Mouse (Mus musculus): ENCODE data around the gene Tubgcp3. TPM values are rescaled to one million over a fixed set of nuclear protein-coding genes. Genes with fewer than 3 reads are reported as not detected.
"Not testable (repeated sequence)": the region's sequence is repeated elsewhere in the genome, so short reads cannot be mapped to it uniquely, and the experiment has no call there.

Tubgcp3 gene
- polyA plus RNA-seq, 1 experiment from 2014 or later, result 42.9 TPM

- H3K36me3 ChIP-seq (ENCODE audit: control insufficient read depth, insufficient read depth, low read length), result no peaks in the 10 kb centered on the region
- WGBS, result 5% methylated on average over 7 of the region's 7 CpGs
- no peak overlapping the region for H3K4me3 ChIP-seq (ENCODE audit: low read depth, low read length)
- H3K9ac ChIP-seq (replicated peaks; ENCODE audit: low read depth, low read length), result no peak overlapping the region
- H3K27ac ChIP-seq (ENCODE audit: low read depth, low read length), result no peak overlapping the region
- no peaks in the 10 kb centered on the region for H3K27me3 ChIP-seq (ENCODE audit: control insufficient read depth, insufficient read depth, low read length)
- peaks cover 6% of the 10 kb centered on the region; the same call in 1 of the 2 replicates for H3K4me1 ChIP-seq (ENCODE audit: control insufficient read depth, insufficient read depth, low read length)
- H3K9me3 ChIP-seq (ENCODE audit: control insufficient read depth, low read length), result no peaks in the 10 kb centered on the region
- H3K4me2 ChIP-seq (ENCODE audit: low read depth, low read length), result no peak overlapping the region
- peak; percentile 88 for ATAC-seq (ENCODE audit: low read depth)
Observed at GRCm38 (mm10) chr8:12677529-12677928, 5.5 kb upstream of the Tubgcp3 start.

GRCm38 (mm10) chr8:12671473-12672055 lies 484 bp downstream of the Tubgcp3 start:
- H3K27me3 ChIP-seq (ENCODE audit: control insufficient read depth, insufficient read depth, low read length), result no peaks in the 10 kb centered on the region
- peak overlapping the region; percentile 76 for H3K4me2 ChIP-seq (ENCODE audit: low read depth, low read length)
- peak overlapping the region; percentile 91 for H3K9ac ChIP-seq (replicated peaks; ENCODE audit: low read depth, low read length)
- H3K4me1 ChIP-seq (ENCODE audit: control insufficient read depth, insufficient read depth, low read length), result peaks cover 14% of the 10 kb centered on the region; the same call in 1 of the 2 replicates
- peak overlapping the region; percentile 99 for H3K4me3 ChIP-seq (ENCODE audit: low read depth, low read length)
- no peak; the same call in 1 of the 2 replicates for ATAC-seq (ENCODE audit: low read depth)
- no peaks in the 10 kb centered on the region for H3K9me3 ChIP-seq (ENCODE audit: control insufficient read depth, low read length)
- WGBS, result under 1% methylated on average over 38 of the region's 38 CpGs
- no peaks in the 10 kb centered on the region for H3K36me3 ChIP-seq (ENCODE audit: control insufficient read depth, insufficient read depth, low read length)
- H3K27ac ChIP-seq (ENCODE audit: low read depth, low read length), result peak overlapping the region; percentile 81

GRCm38 (mm10) chr8:12670965-12671364 lies 1.1 kb downstream of the Tubgcp3 start:
- ATAC-seq (ENCODE audit: low read depth), result no peak
- H3K27me3 ChIP-seq (ENCODE audit: control insufficient read depth, insufficient read depth, low read length), result no peaks in the 10 kb centered on the region
- no peaks in the 10 kb centered on the region for H3K9me3 ChIP-seq (ENCODE audit: control insufficient read depth, low read length)

GRCm38 (mm10) chr8:12668832-12669231 lies 3.2 kb downstream of the Tubgcp3 start:
- no peak overlapping the region for H3K4me2 ChIP-seq (ENCODE audit: low read depth, low read length)
- H3K36me3 ChIP-seq (ENCODE audit: control insufficient read depth, insufficient read depth, low read length), result no peaks in the 10 kb centered on the region
- no peak overlapping the region for H3K27ac ChIP-seq (ENCODE audit: low read depth, low read length)
- peaks cover 14% of the 10 kb centered on the region; the same call in 1 of the 2 replicates for H3K4me1 ChIP-seq (ENCODE audit: control insufficient read depth, insufficient read depth, low read length)
- no peak overlapping the region for H3K9ac ChIP-seq (replicated peaks; ENCODE audit: low read depth, low read length)
- ATAC-seq (ENCODE audit: low read depth), result no peak
- no peaks in the 10 kb centered on the region for H3K9me3 ChIP-seq (ENCODE audit: control insufficient read depth, low read length)
- WGBS, result 91% methylated on average over 6 of the region's 6 CpGs
- H3K4me3 ChIP-seq (ENCODE audit: low read depth, low read length), result no peak overlapping the region
- H3K27me3 ChIP-seq (ENCODE audit: control insufficient read depth, insufficient read depth, low read length), result no peaks in the 10 kb centered on the region

More at GRCm38 (mm10) chr8:12670965-12671364, 1.1 kb downstream of the Tubgcp3 start:
- Histone ChIP-seq H3K36me3 (ENCODE audit: control insufficient read depth, insufficient read depth, low read length) (no peaks in the 10 kb centered on the region), H3K4me2 (ENCODE audit: low read depth, low read length) (peak overlapping the region; percentile 76), H3K27ac (ENCODE audit: low read depth, low read length) (no peak overlapping the region), H3K9ac (replicated peaks; ENCODE audit: low read depth, low read length) (peak overlapping the region; percentile 91; the same call in 1 of the 2 replicates), H3K4me1 (ENCODE audit: control insufficient read depth, insufficient read depth, low read length) (peaks cover 14% of the 10 kb centered on the region; the same call in 1 of the 2 replicates), H3K4me3 (ENCODE audit: low read depth, low read length) (peak overlapping the region; percentile 99)
- WGBS, result 36% methylated on average over 6 of the region's 6 CpGs

- not testable (repeated sequence) for H3K36me3 ChIP-seq (ENCODE audit: control insufficient read depth, insufficient read depth, low read length); ATAC-seq (ENCODE audit: low read depth); H3K27ac ChIP-seq (ENCODE audit: low read depth, low read length); H3K4me3 ChIP-seq (ENCODE audit: low read depth, low read length); H3K4me1 ChIP-seq (ENCODE audit: control insufficient read depth, insufficient read depth, low read length); H3K9ac ChIP-seq (replicated peaks; ENCODE audit: low read depth, low read length); H3K27me3 ChIP-seq (ENCODE audit: control insufficient read depth, insufficient read depth, low read length); H3K4me2 ChIP-seq (ENCODE audit: low read depth, low read length); H3K9me3 ChIP-seq (ENCODE audit: control insufficient read depth, low read length)
- WGBS, result 95% methylated on average over 3 of the region's 3 CpGs
Observed at GRCm38 (mm10) chr8:12666530-12666929, 5.5 kb downstream of the Tubgcp3 start.

GRCm38 (mm10) chr8:12663105-12663456 lies 9.0 kb downstream of the Tubgcp3 start:
- WGBS, result 86% methylated on average over 5 of the region's 5 CpGs
- H3K27ac ChIP-seq (ENCODE audit: low read depth, low read length), result no peak overlapping the region
- H3K9ac ChIP-seq (replicated peaks; ENCODE audit: low read depth, low read length), result no peak overlapping the region
- no peak for ATAC-seq (ENCODE audit: low read depth)
- H3K36me3 ChIP-seq (ENCODE audit: control insufficient read depth, insufficient read depth, low read length), result peaks cover 11% of the 10 kb centered on the region
- no peak overlapping the region for H3K4me2 ChIP-seq (ENCODE audit: low read depth, low read length)
- H3K4me3 ChIP-seq (ENCODE audit: low read depth, low read length), result no peak overlapping the region
- no peaks in the 10 kb centered on the region for H3K4me1 ChIP-seq (ENCODE audit: control insufficient read depth, insufficient read depth, low read length)
- H3K9me3 ChIP-seq (ENCODE audit: control insufficient read depth, low read length), result no peaks in the 10 kb centered on the region
- no peaks in the 10 kb centered on the region for H3K27me3 ChIP-seq (ENCODE audit: control insufficient read depth, insufficient read depth, low read length)

- 91% methylated on average over 4 of the region's 4 CpGs for WGBS
- H3K27ac ChIP-seq (ENCODE audit: low read depth, low read length), result no peak overlapping the region
- no peak for ATAC-seq (ENCODE audit: low read depth)
Observed at GRCm38 (mm10) chr8:12662375-12663104, 9.5 kb downstream of the Tubgcp3 start.

GRCm38 (mm10) chr8:12657411-12657810 lies 14.6 kb downstream of the Tubgcp3 start:
- H3K4me3 ChIP-seq (ENCODE audit: low read depth, low read length), result no peak overlapping the region
- peaks cover 53% of the 10 kb centered on the region for H3K36me3 ChIP-seq (ENCODE audit: control insufficient read depth, insufficient read depth, low read length)
- H3K4me1 ChIP-seq (ENCODE audit: control insufficient read depth, insufficient read depth, low read length), result no peaks in the 10 kb centered on the region
- H3K27ac ChIP-seq (ENCODE audit: low read depth, low read length), result no peak overlapping the region
- no peak overlapping the region for H3K4me2 ChIP-seq (ENCODE audit: low read depth, low read length)
- no peaks in the 10 kb centered on the region for H3K9me3 ChIP-seq (ENCODE audit: control insufficient read depth, low read length)
- H3K9ac ChIP-seq (replicated peaks; ENCODE audit: low read depth, low read length), result no peak overlapping the region
- ATAC-seq (ENCODE audit: low read depth), result no peak
- WGBS, result 96% methylated on average over 16 of the region's 16 CpGs
- no peaks in the 10 kb centered on the region for H3K27me3 ChIP-seq (ENCODE audit: control insufficient read depth, insufficient read depth, low read length)

More at GRCm38 (mm10) chr8:12662375-12663104, 9.5 kb downstream of the Tubgcp3 start:
- Histone ChIP-seq H3K4me3 (ENCODE audit: low read depth, low read length) (no peak overlapping the region), H3K27me3 (ENCODE audit: control insufficient read depth, insufficient read depth, low read length) (no peaks in the 10 kb centered on the region), H3K4me1 (ENCODE audit: control insufficient read depth, insufficient read depth, low read length) (no peaks in the 10 kb centered on the region), H3K9me3 (ENCODE audit: control insufficient read depth, low read length) (no peaks in the 10 kb centered on the region), H3K4me2 (ENCODE audit: low read depth, low read length) (no peak overlapping the region), H3K9ac (replicated peaks; ENCODE audit: low read depth, low read length) (no peak overlapping the region), H3K36me3 (ENCODE audit: control insufficient read depth, insufficient read depth, low read length) (peaks cover 16% of the 10 kb centered on the region)

- H3K4me2 ChIP-seq (ENCODE audit: low read depth, low read length), result no peak overlapping the region
- no peak for ATAC-seq (ENCODE audit: low read depth)
- H3K27ac ChIP-seq (ENCODE audit: low read depth, low read length), result no peak overlapping the region
- no peaks in the 10 kb centered on the region for H3K27me3 ChIP-seq (ENCODE audit: control insufficient read depth, insufficient read depth, low read length)
- no peak overlapping the region for H3K9ac ChIP-seq (replicated peaks; ENCODE audit: low read depth, low read length)
- no peaks in the 10 kb centered on the region for H3K9me3 ChIP-seq (ENCODE audit: control insufficient read depth, low read length)
- no peaks in the 10 kb centered on the region for H3K4me1 ChIP-seq (ENCODE audit: control insufficient read depth, insufficient read depth, low read length)
- H3K36me3 ChIP-seq (ENCODE audit: control insufficient read depth, insufficient read depth, low read length), result peaks cover 57% of the 10 kb centered on the region
- WGBS, result 76% methylated on average over 4 of the region's 4 CpGs
- no peak overlapping the region for H3K4me3 ChIP-seq (ENCODE audit: low read depth, low read length)
Observed at GRCm38 (mm10) chr8:12651246-12651645, 20.8 kb downstream of the Tubgcp3 start.
